Mouse (Mus musculus) v-Abl transformed pro-B cells (cell line): Measurements from ENCODE around the gene Phc3.

ENCODE experiments used
- in situ Hi-C, 2 experiments: fragments of 400-800 bp; cut with MboI; formaldehyde crosslinking; loops; one replicate each; pipeline ENCODE4 v1.15.1; 2025; ENCODE audit not compliant: unreplicated experiment in 2 of 2

The Phc3 gene

GRCm38 (mm10) chr3:30981616-30982380, 12.6 kb upstream of the Phc3 start:
- in situ Hi-C loops = no loop called here

GRCm38 (mm10) chr3:30976991-30977603, 7.9 kb upstream of the Phc3 start:
- in situ Hi-C loops = loop anchor here (5.0 to 10.0 kb wide), 4 partner anchors 168 to 382 kb away; partner anchors contain the start of genes Actrt3 (in 1 of the 2), Cldn11 (in 1 of the 2) and Sec62 (in 1 of the 2)

GRCm38 (mm10) chr3:30975102-30975754, 6.0 kb upstream of the Phc3 start:
- in situ Hi-C loops = loop anchor here (5.0 to 10.0 kb wide), 4 partner anchors 170 to 380 kb away; partner anchors contain the start of genes Actrt3 (in 1 of the 2), Cldn11 (in 1 of the 2) and Sec62 (in 1 of the 2)

GRCm38 (mm10) chr3:30968531-30969092, 603 bp downstream of the Phc3 start:
- in situ Hi-C loops = loop anchor here in 1 of 2 experiments (5.0 to 10.0 kb wide), 3 partner anchors 114 to 376 kb away; partner anchors contain the start of gene Gpr160

- in situ Hi-C loops = loop anchor here in 1 of 2 experiments (5.0 to 10.0 kb wide), 3 partner anchors 111 to 373 kb away; partner anchors contain the start of gene Gpr160
Measured at GRCm38 (mm10) chr3:30965644-30966043, 3.6 kb downstream of the Phc3 start.

GRCm38 (mm10) chr3:30964216-30964615, 5.0 kb downstream of the Phc3 start:
- in situ Hi-C loops = loop anchor here in 1 of 2 experiments (10.0 kb wide), 2 partner anchors 109 to 159 kb away; partner anchors contain the start of gene Gpr160

GRCm38 (mm10) chr3:30963100-30963499, 6.1 kb downstream of the Phc3 start:
- in situ Hi-C loops = loop anchor here in 1 of 2 experiments (10.0 kb wide), 2 partner anchors 108 to 158 kb away; partner anchors contain the start of gene Gpr160

- in situ Hi-C loops = loop anchor here in 1 of 2 experiments (10.0 kb wide), 2 partner anchors 105 to 155 kb away; partner anchors contain the start of gene Gpr160
Measured at GRCm38 (mm10) chr3:30959868-30960831, 9.1 kb downstream of the Phc3 start.

- in situ Hi-C loops = no loop called here
Measured at GRCm38 (mm10) chr3:30958709-30959108, 10.5 kb downstream of the Phc3 start.

GRCm38 (mm10) chr3:30956327-30956726, 12.9 kb downstream of the Phc3 start:
- in situ Hi-C loops = no loop called here

- in situ Hi-C loops = no loop called here
Measured at GRCm38 (mm10) chr3:30952273-30953070, 16.7 kb downstream of the Phc3 start.

GRCm38 (mm10) chr3:30951652-30952051, 17.6 kb downstream of the Phc3 start:
- in situ Hi-C loops = no loop called here

- in situ Hi-C loops = loop anchor here in 1 of 2 experiments (10.0 kb wide), 1 partner anchor 120 kb away; no protein-coding TSS in a partner anchor
Measured at GRCm38 (mm10) chr3:30934384-30934783, 34.8 kb downstream of the Phc3 start.

GRCm38 (mm10) chr3:30929828-30930227, 39.4 kb downstream of the Phc3 start:
- in situ Hi-C loops = loop anchor here in 1 of 2 experiments (10.0 kb wide), 1 partner anchor 115 kb away; no protein-coding TSS in a partner anchor

GRCm38 (mm10) chr3:30927664-30928063, 41.6 kb downstream of the Phc3 start:
- in situ Hi-C loops = no loop called here

GRCm38 (mm10) chr3:30917160-30917559, 52.1 kb downstream of the Phc3 start:
- in situ Hi-C loops = no loop called here

GRCm38 (mm10) chr3:30904658-30905057, 64.6 kb downstream of the Phc3 start:
- in situ Hi-C loops = no loop called here

- in situ Hi-C loops = no loop called here
Measured at GRCm38 (mm10) chr3:30899407-30899806, 69.8 kb downstream of the Phc3 start.
